Mouse (Mus musculus) forebrain, postnatal 0 days (tissue): Measurements from ENCODE around the gene Cgref1. TPM values are rescaled to one million over a fixed set of nuclear protein-coding genes. Genes with fewer than 3 reads are reported as not detected.
A peak's percentile ranks its signal among the peaks of the same experiment; 100 is the strongest.

Experiments
- ATAC-seq: fragments of 200-750 bp; cut with Nextera tagmentation; 2 replicates; pipeline ENCODE4 v1.8.0; 2017; ENCODE audit warnings: mild to moderate bottlenecking, moderate library complexity
- DNase-seq: peaks from one replicate; pipeline ENCODE4 v3.0.0-alpha.2; 2015
- H3K27ac ChIP-seq: fragments of 300-500 bp; sonication (generic); 2 replicates; pipeline ENCODE4 v1.5.1; 2014; ENCODE audit warnings: low read depth, mild to moderate bottlenecking, antibody characterized with exemption, low read length, moderate library complexity, mixed read lengths
- H3K27me3 ChIP-seq: fragments of 300-500 bp; sonication (generic); 2 replicates; pipeline ENCODE4 v1.6.1; 2014; ENCODE audit warnings: mild to moderate bottlenecking, low read length, mixed read lengths; ENCODE audit not compliant: insufficient read depth
- H3K36me3 ChIP-seq: fragments of 300-500 bp; sonication (generic); 2 replicates; pipeline ENCODE4 v1.6.1; 2014; ENCODE audit warnings: mild to moderate bottlenecking, moderate library complexity; ENCODE audit not compliant: insufficient read depth
- H3K4me1 ChIP-seq: fragments of 300-500 bp; sonication (generic); 2 replicates; pipeline ENCODE4 v1.6.1; 2014; ENCODE audit warnings: antibody characterized with exemption; ENCODE audit not compliant: insufficient read depth
- H3K4me2 ChIP-seq: fragments of 300-500 bp; sonication (generic); 2 replicates; pipeline ENCODE4 v1.6.1; 2014; ENCODE audit warnings: low read depth, mild to moderate bottlenecking, moderate library complexity
- H3K4me3 ChIP-seq: fragments of 300-500 bp; sonication (generic); 2 replicates; pipeline ENCODE4 v1.5.1; 2014; ENCODE audit warnings: low read depth, low read length, mixed read lengths
- H3K9ac ChIP-seq: fragments of 300-500 bp; sonication (generic); 2 replicates; pipeline ENCODE4 v1.6.1; 2014; ENCODE audit warnings: mild to moderate bottlenecking
- H3K9me3 ChIP-seq: fragments of 300-500 bp; sonication (generic); 2 replicates; pipeline ENCODE4 v1.6.1; 2016; ENCODE audit warnings: low read length
- CTCF ChIP-seq: sonication (generic); IDR thresholded peaks from 2 replicates; pipeline ENCODE4 v1.5.1; 2016; ENCODE audit warnings: antibody characterized with exemption, control low read depth, low read depth
- WGBS: fragments of 180-500 bp; shearing (Covaris S2); extraction: QIAGEN DNeasy Blood & Tissue Kit; methylation state at CpG from one replicate; pipeline ENCODE4 v1.1.7; 2014; 5-methylcytosine and 5-hydroxymethylcytosine counted together
- polyA plus RNA-seq: library from polyadenylated mRNA; unstranded; fragments of >200 nt; fragmentation: Nextera tagmentation; extraction: Ambion mirVana; gene quantifications from 2 replicates; pipeline ENCODE4 v1.2.1, GENCODE M21; 2015
- total RNA-seq: library from RNA; depleted of rRNA; stranded (reverse); fragments of >200 nt; gene quantifications from 2 replicates; pipeline ENCODE4 v1.2.3, GENCODE M21; 2014

The Cgref1 gene
- total and polyA plus RNA-seq, 2 experiments from 2014 or later = 63.5 to 82.1 TPM

GRCm38 (mm10) chr5:30959198-30959854 lies 13.9 kb upstream of the Cgref1 start:
- no peak for DNase-seq
- WGBS = 35% methylated on average over 19 of the region's 19 CpGs
- Histone ChIP-seq H3K9me3 (no peaks in the 10 kb centered on the region), H3K9ac (peak overlapping the region; percentile 88), H3K27me3 (no peaks in the 10 kb centered on the region), H3K27ac (peak overlapping the region; percentile 86), H3K4me3 (peak overlapping the region; percentile 86), H3K36me3 (peaks cover 32% of the 10 kb centered on the region), H3K4me1 (peaks cover 9% of the 10 kb centered on the region; the same call in 1 of the 2 replicates), H3K4me2 (peak overlapping the region; percentile 83)
- no peak for TF ChIP-seq CTCF
- no peak for ATAC-seq

DNA sequence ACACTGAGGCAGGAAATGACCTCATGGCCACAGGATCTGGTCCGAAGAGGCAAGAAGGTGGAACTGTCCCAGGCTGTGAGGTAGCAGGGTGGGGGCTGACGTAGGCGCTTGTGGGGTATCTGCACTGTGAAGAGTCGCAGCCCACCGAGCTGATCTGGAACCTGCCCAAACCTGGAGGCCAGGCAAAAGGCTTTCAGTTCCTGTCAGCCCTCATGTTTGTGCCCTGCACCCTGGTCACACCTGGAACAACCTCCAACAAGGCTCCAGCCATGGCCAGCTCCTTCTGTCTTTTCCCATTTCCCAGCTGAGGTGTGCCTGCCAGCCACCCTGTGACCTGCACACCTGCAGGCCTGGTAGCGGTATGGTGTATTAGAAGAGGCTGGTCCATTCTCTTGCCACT lies 12.5 kb upstream of the Cgref1 start:
- Histone ChIP-seq H3K9me3 (no peaks in the 10 kb centered on the region), H3K4me2 (peak overlapping the region; percentile 10; the same call in 1 of the 2 replicates), H3K9ac (no peak overlapping the region), H3K27ac (no peak overlapping the region), H3K4me1 (peaks cover 9% of the 10 kb centered on the region; the same call in 1 of the 2 replicates), H3K36me3 (peaks cover 46% of the 10 kb centered on the region), H3K4me3 (no peak overlapping the region), H3K27me3 (no peaks in the 10 kb centered on the region)
- ATAC-seq (no peak), DNase-seq (no peak)
- TF ChIP-seq CTCF = no peak
- 96% methylated on average over 6 of the region's 6 CpGs for WGBS

GRCm38 (mm10) chr5:30955751-30956150 lies 10.4 kb upstream of the Cgref1 start:
- Histone ChIP-seq H3K36me3 (peaks cover 59% of the 10 kb centered on the region), H3K4me2 (no peak overlapping the region), H3K27me3 (no peaks in the 10 kb centered on the region), H3K27ac (no peak overlapping the region), H3K4me3 (no peak overlapping the region), H3K9me3 (no peaks in the 10 kb centered on the region), H3K4me1 (peaks cover 11% of the 10 kb centered on the region), H3K9ac (no peak overlapping the region)
- DNase-seq = no peak
- no peak for TF ChIP-seq CTCF
- ATAC-seq = no peak
- WGBS = 94% methylated on average over 6 of the region's 6 CpGs

- Histone ChIP-seq H3K9ac (no peak overlapping the region), H3K27ac (no peak overlapping the region), H3K4me1 (peaks cover 16% of the 10 kb centered on the region), H3K4me3 (no peak overlapping the region), H3K36me3 (peaks cover 59% of the 10 kb centered on the region), H3K4me2 (no peak overlapping the region), H3K27me3 (no peaks in the 10 kb centered on the region), H3K9me3 (no peaks in the 10 kb centered on the region)
- no peak for TF ChIP-seq CTCF
- ATAC-seq = no peak
- no peak for DNase-seq
- WGBS = 94% methylated on average over 9 of the region's 9 CpGs
Observed at GRCm38 (mm10) chr5:30954556-30954955, 9.2 kb upstream of the Cgref1 start.

GRCm38 (mm10) chr5:30954065-30954464 lies 8.7 kb upstream of the Cgref1 start:
- no peak for TF ChIP-seq CTCF
- H3K27ac ChIP-seq = no peak overlapping the region
- no peak for ATAC-seq

GRCm38 (mm10) chr5:30952551-30952950 lies 7.2 kb upstream of the Cgref1 start:
- ATAC-seq (no peak), DNase-seq (no peak)
- no peak overlapping the region for H3K9ac ChIP-seq
- no peak overlapping the region for H3K4me2 ChIP-seq
- no peak for TF ChIP-seq CTCF
- peaks cover 13% of the 10 kb centered on the region; the same call in 1 of the 2 replicates for H3K4me1 ChIP-seq
- peaks cover 46% of the 10 kb centered on the region for H3K36me3 ChIP-seq
- H3K27me3 ChIP-seq = no peaks in the 10 kb centered on the region
- no peaks in the 10 kb centered on the region for H3K9me3 ChIP-seq
- no peak overlapping the region for H3K27ac ChIP-seq
- WGBS = 86% methylated on average over 5 of the region's 5 CpGs
- no peak overlapping the region for H3K4me3 ChIP-seq

More at GRCm38 (mm10) chr5:30954065-30954464, 8.7 kb upstream of the Cgref1 start:
- Histone ChIP-seq H3K4me3 (no peak overlapping the region), H3K36me3 (peaks cover 59% of the 10 kb centered on the region), H3K4me1 (peaks cover 17% of the 10 kb centered on the region), H3K9ac (no peak overlapping the region), H3K4me2 (no peak overlapping the region), H3K9me3 (no peaks in the 10 kb centered on the region), H3K27me3 (no peaks in the 10 kb centered on the region)
- no peak for DNase-seq
- 95% methylated on average over 6 of the region's 6 CpGs for WGBS

DNA sequence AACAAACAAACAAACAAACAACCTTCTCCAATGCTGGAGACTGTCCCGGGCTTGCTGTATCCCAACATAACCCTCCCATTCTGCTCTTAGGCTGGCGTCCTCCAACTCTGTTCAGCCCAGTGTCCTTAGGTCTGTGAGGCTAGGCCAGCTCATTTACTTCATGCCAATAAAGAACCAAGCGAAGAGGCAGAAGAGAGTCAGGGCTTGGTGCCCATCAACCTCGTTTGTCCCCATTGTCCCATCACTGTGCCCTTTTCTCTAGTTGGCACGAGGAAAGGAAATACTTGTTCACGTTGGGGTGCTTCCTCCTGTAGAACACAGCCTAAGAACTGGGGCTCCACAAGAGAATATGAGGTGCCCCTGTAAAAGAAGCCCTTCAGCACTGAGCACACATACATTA lies 6.3 kb upstream of the Cgref1 start:
- no peak overlapping the region for H3K4me3 ChIP-seq
- no peaks in the 10 kb centered on the region for H3K27me3 ChIP-seq
- H3K4me1 ChIP-seq = peaks cover 13% of the 10 kb centered on the region; the same call in 1 of the 2 replicates
- H3K36me3 ChIP-seq = peaks cover 44% of the 10 kb centered on the region
- H3K9ac ChIP-seq = no peak overlapping the region
- no peak for DNase-seq
- H3K4me2 ChIP-seq = no peak overlapping the region
- 74% methylated on average over 6 of the region's 6 CpGs for WGBS
- no peak for ATAC-seq
- no peaks in the 10 kb centered on the region for H3K9me3 ChIP-seq
- H3K27ac ChIP-seq = no peak overlapping the region
- TF ChIP-seq CTCF = no peak
